Mouse (Mus musculus) c-Kit-positive CD71-positive TER-119-positive erythroid progenitor cells, embryonic 14.5 days (primary cell): Measurements from ENCODE around the gene Prrc2a.

ENCODE experiments used
- DNase-seq: peaks from one replicate; pipeline ENCODE4 v3.0.0-alpha.2; 2013; ENCODE audit warnings: low spot score

Gene Prrc2a

GRCm38 (mm10) chr17:35164568-35165450 is at the start of gene Prrc2a:
TSS of gene Prrc2a (minus strand) at chr17:35164897.
- DNase-seq = peak; percentile 96

GRCm38 (mm10) chr17:35213071-35213470 is 48.4 kb upstream of the Prrc2a start:
- DNase-seq = no peak

- no peak for DNase-seq
These were observed 45.9 kb upstream of the Prrc2a start for GRCm38 (mm10) chr17:35210593-35210992.

GRCm38 (mm10) chr17:35209785-35210535 is 45.3 kb upstream of the Prrc2a start:
- DNase-seq = no peak

- no peak for DNase-seq
These were observed 40.7 kb upstream of the Prrc2a start for GRCm38 (mm10) chr17:35205380-35205769.

- DNase-seq = no peak
These were observed 40.0 kb upstream of the Prrc2a start, which contains the start of gene Lta for GRCm38 (mm10) chr17:35204494-35205379. TSS of gene Lta (minus strand) at chr17:35205351.

GRCm38 (mm10) chr17:35202442-35202841 is 37.7 kb upstream of the Prrc2a start:
- no peak for DNase-seq

- DNase-seq = no peak
These were observed 37.1 kb upstream of the Prrc2a start, which contains the start of gene Tnf for GRCm38 (mm10) chr17:35201787-35202186. TSS of gene Tnf (minus strand) at chr17:35202007.

- no peak for DNase-seq
These were observed 36.4 kb upstream of the Prrc2a start for GRCm38 (mm10) chr17:35201128-35201527.

GRCm38 (mm10) chr17:35200398-35200797 is 35.7 kb upstream of the Prrc2a start:
- DNase-seq = no peak

- DNase-seq = no peak
These were observed 34.2 kb upstream of the Prrc2a start for GRCm38 (mm10) chr17:35198946-35199345.

- DNase-seq = no peak
These were observed 33.3 kb upstream of the Prrc2a start for GRCm38 (mm10) chr17:35198029-35198428.

- no peak for DNase-seq
These were observed 32.4 kb upstream of the Prrc2a start for GRCm38 (mm10) chr17:35197126-35197525.

- no peak for DNase-seq
These were observed 31.6 kb upstream of the Prrc2a start for GRCm38 (mm10) chr17:35196321-35196641.

GRCm38 (mm10) chr17:35195631-35196320 is 31.1 kb upstream of the Prrc2a start:
- DNase-seq = peak; percentile 57

GRCm38 (mm10) chr17:35194844-35195630 is 30.3 kb upstream of the Prrc2a start:
- DNase-seq = no peak

GRCm38 (mm10) chr17:35193881-35194843 is 29.5 kb upstream of the Prrc2a start, which contains the start of gene Ltb:
TSS of gene Ltb (plus strand) at chr17:35194439.
- no peak for DNase-seq

GRCm38 (mm10) chr17:35192924-35193323 is 28.2 kb upstream of the Prrc2a start:
- no peak for DNase-seq

- no peak for DNase-seq
These were observed 27.0 kb upstream of the Prrc2a start for GRCm38 (mm10) chr17:35191723-35192122.
